Mouse (Mus musculus): ENCODE measurements at regions not wholly inside any gene's neighbourhood (a gene's known extent, or its start where the extent isn't known, plus 50 kb on each side); places are given as distances from the start of the nearest gene placed in this dataset.
"Not testable (repeated sequence)": the region's sequence is repeated elsewhere in the genome, so short reads cannot be mapped to it uniquely, and the experiment has no call there.

DNA sequence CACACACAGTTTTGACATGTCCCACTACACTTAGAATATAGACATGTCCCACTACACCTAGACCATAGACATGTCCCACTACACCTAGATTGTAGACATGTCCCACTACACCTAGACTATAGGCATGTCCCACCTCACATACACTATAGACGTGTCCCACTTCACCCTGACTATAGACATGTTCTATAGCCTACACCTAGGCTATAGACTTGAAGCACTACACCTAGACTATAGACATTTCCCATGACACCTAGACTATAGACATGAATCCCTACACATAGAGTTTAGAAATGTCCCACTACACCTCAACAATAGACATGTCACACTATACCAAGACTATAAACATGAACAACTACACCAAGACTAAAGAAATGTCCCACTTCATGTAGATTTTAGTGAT is 2580.9 kb downstream of the Gm37988 start:
- Histone ChIP-seq H3K4me3 (replicated peaks; ENCODE audit: extremely low read depth, low read depth, low read length) (no peak overlapping the region), H3K4me1 (ENCODE audit: control insufficient read depth, insufficient read depth, low read length) (no peaks in the 10 kb centered on the region)
- TF ChIP-seq CTCF (IDR thresholded peaks at IDR 0.05; ENCODE audit: insufficient read depth, low read length) (no peak), POLR2A (IDR thresholded peaks at IDR 0.05; ENCODE audit: borderline replicate concordance, extremely low read depth, low read depth, low read length) (no peak)
- 76% methylated on average over 1 of the region's 1 CpGs for WGBS
- DNase-seq = no peak

DNA sequence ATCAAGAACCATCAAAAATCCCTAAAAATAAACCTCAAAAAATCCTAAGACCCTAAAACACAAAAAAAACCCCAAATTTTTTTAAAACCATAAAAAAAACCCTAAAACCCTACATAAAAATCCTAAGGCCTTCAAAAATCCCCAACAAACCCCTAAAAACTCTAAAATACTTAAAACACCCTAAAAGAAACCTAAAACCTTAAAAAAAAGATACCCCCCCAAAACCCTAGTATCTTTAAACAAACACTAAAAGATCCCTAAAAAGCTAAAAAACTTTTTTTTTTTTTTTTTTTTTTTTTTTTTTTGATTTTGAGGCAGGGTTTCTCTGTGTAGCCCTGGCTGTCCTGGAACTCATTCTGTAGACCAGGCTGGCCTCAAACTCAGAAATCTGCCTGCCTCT is 2585.8 kb downstream of the Gm37988 start:
- TF ChIP-seq CTCF (IDR thresholded peaks at IDR 0.05; ENCODE audit: insufficient read depth, low read length) (no peak), POLR2A (IDR thresholded peaks at IDR 0.05; ENCODE audit: borderline replicate concordance, extremely low read depth, low read depth, low read length) (no peak)
- Histone ChIP-seq H3K4me3 (replicated peaks; ENCODE audit: extremely low read depth, low read depth, low read length) (no peak overlapping the region), H3K4me1 (ENCODE audit: control insufficient read depth, insufficient read depth, low read length) (no peaks in the 10 kb centered on the region)
- DNase-seq = no peak

DNA sequence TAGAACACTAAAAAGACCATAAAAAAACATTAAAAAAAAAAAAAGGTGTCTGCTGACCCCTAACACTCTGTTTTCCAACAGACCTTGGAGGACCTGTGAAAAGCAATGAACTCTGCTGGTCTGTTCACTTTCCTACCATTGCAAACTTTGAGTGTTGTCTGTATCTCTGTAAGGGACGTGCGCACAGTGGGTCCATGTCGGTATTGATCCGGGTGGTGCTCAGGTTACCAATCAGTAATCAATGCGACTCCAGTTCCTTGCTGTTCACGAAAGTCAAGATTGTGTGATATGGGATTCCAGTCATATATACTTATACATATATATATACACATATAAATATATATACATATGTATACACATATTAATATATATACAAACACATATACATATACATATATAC is 2586.5 kb downstream of the Gm37988 start:
- TF ChIP-seq POLR2A (IDR thresholded peaks at IDR 0.05; ENCODE audit: borderline replicate concordance, extremely low read depth, low read depth, low read length) = no peak
- no peak for TF ChIP-seq CTCF (IDR thresholded peaks at IDR 0.05; ENCODE audit: insufficient read depth, low read length)
- 97% methylated on average over 6 of the region's 6 CpGs for WGBS
- DNase-seq = no peak
- H3K4me1 ChIP-seq (ENCODE audit: control insufficient read depth, insufficient read depth, low read length) = no peaks in the 10 kb centered on the region
- no peak overlapping the region for H3K4me3 ChIP-seq (replicated peaks; ENCODE audit: extremely low read depth, low read depth, low read length)

DNA sequence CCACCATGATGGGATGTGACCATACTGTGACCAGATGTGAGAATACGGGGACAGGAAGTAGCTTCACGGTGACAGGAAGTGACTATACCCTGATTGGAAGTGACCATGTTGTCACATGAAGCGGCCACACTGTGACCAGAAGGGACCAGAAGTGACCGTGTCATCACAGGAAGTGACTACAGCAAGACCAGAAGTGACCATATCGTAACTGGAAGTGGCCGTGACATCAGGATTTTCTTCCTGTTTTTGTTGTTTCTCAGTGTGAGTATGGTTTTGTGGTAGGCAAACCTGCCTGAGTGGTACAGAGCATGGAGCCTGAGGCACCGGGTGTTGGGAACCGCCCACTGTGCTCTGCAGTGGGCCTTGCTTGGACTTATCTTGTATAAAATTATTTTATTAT is 2587.8 kb downstream of the Gm37988 start:
- DNase-seq = no peak
- no peak overlapping the region for H3K4me3 ChIP-seq (replicated peaks; ENCODE audit: extremely low read depth, low read depth, low read length)
- no peak for TF ChIP-seq POLR2A (IDR thresholded peaks at IDR 0.05; ENCODE audit: borderline replicate concordance, extremely low read depth, low read depth, low read length)
- no peak for TF ChIP-seq CTCF (IDR thresholded peaks at IDR 0.05; ENCODE audit: insufficient read depth, low read length)
- WGBS = 72% methylated on average over 8 of the region's 8 CpGs
- H3K4me1 ChIP-seq (ENCODE audit: control insufficient read depth, insufficient read depth, low read length) = no peaks in the 10 kb centered on the region

DNA sequence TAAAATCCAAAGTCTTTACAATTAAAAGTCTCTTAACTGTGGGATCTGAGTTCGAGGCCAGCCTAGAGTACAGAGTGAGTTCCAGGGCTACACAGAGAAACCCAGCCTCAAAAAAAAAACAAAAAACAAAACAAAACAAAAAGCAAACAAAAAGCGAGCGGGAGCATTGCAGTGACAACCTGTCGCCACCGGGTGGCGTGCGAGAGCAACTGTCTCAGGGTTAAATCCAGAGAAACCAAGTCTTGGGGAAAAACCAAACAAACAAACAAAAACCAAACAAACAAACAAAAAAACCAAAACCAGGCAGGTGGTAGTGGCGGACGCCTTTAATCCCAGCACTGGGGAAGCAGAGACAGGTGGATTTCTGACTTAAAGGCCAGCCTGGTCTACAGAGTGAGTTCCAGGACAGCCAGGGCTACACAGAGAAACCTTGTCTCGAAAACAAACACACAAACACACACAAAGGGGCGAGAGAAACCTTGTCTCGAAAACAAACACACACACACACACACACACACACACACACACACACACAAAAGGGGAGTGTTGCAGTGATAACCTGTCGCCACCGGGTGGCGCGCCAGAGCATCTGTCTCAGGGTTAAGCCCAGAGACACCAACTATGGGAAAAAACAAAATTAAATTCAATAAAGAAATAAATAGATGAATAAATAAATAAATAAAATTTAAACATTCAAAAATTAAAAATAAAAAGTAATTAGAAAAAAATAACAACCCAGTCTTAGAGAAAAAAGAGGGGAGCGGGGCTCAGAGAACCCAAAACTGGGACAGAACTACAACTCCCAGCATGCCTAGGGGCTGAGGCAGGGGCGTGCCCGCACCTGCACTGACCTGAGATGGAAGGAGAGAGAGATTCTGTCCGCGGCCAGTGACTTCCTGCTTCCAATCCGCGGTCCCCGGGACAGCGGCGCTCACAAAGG is 2589.4 kb downstream of the Gm37988 start:
- WGBS = 9% methylated on average over 26 of the region's 26 CpGs
- DNase-seq = no peak
- TF ChIP-seq CTCF (IDR thresholded peaks at IDR 0.05; ENCODE audit: insufficient read depth, low read length) (peak; percentile 72), POLR2A (IDR thresholded peaks at IDR 0.05; ENCODE audit: borderline replicate concordance, extremely low read depth, low read depth, low read length) (no peak)

DNA sequence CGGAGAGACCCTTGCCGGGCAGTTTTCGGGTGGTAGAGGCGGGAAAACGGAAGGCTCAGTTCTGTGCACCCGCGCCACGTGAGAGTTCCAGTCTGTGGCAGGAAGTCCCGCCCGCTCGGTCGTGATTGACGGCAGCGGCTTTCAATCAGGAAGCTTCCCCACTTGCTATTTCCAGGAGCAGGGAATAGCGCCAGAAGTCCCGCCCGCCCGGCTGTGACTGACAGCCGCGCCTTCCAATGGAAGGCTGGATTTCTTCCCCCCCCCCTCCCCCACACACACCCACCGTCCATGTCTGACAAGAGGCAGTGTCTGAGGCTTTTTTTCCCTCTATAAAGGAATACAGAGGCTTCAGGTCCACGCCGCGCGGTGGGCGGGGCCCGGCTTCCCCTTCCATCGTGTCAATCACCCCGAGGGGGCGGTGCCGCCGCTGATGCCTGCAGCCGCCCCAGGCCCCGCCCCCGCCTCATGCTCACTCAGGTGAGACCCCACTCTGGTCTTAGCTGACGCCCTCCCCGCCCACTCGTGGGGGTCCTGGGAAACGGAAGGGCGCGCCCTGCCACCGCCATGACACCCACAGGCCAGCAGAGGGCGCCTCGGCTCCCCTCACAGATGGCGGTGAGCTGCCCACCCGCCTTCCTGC is 2590.2 kb downstream of the Gm37988 start:
- peak overlapping the region; percentile 90 for H3K4me3 ChIP-seq (replicated peaks; ENCODE audit: extremely low read depth, low read depth, low read length)
- TF ChIP-seq CTCF (IDR thresholded peaks at IDR 0.05; ENCODE audit: insufficient read depth, low read length) = peak; percentile 36
- TF ChIP-seq POLR2A (IDR thresholded peaks at IDR 0.05; ENCODE audit: borderline replicate concordance, extremely low read depth, low read depth, low read length) = no peak
- no peaks in the 10 kb centered on the region for H3K4me1 ChIP-seq (ENCODE audit: control insufficient read depth, insufficient read depth, low read length)
- DNase-seq = peak; percentile 98
- WGBS = under 1% methylated on average over 46 of the region's 46 CpGs

More for the DNA sequence above, 2589.4 kb downstream of the Gm37988 start:
- H3K4me1 ChIP-seq (ENCODE audit: control insufficient read depth, insufficient read depth, low read length) = no peaks in the 10 kb centered on the region
- H3K4me3 ChIP-seq (replicated peaks; ENCODE audit: extremely low read depth, low read depth, low read length) = peak overlapping the region; percentile 90

DNA sequence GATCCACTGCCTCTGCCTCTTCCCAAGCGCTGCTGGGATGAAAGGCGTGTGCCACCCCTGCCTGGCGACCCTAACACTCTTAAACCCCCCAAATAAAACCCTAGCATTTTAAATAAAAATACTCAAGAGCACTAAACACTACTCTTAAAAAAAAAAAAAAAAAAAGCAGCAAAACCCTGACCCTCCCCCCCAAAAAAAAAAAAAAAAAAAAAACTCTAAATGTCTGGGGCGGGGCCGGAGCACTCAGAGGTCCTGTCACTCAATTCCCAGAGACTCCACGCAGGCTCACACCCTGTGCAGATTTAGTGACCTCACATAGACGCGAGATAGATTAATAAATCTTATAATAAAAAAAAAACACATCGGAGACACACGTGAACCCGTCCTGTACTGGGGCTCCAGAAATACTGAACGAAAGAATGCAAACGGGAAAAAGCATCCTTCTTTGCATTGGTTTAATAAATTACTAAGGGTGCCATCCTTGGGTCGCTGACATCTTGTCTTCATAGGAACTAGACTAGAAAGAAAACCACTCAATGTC is 2591.1 kb downstream of the Gm37988 start:
- Histone ChIP-seq H3K4me1 (ENCODE audit: control insufficient read depth, insufficient read depth, low read length) (no peaks in the 10 kb centered on the region), H3K4me3 (replicated peaks; ENCODE audit: extremely low read depth, low read depth, low read length) (peak overlapping the region; percentile 70)
- 47% methylated on average over 14 of the region's 14 CpGs for WGBS
- peak; percentile 4 for DNase-seq
- TF ChIP-seq POLR2A (IDR thresholded peaks at IDR 0.05; ENCODE audit: borderline replicate concordance, extremely low read depth, low read depth, low read length) (no peak), CTCF (IDR thresholded peaks at IDR 0.05; ENCODE audit: insufficient read depth, low read length) (no peak)

DNA sequence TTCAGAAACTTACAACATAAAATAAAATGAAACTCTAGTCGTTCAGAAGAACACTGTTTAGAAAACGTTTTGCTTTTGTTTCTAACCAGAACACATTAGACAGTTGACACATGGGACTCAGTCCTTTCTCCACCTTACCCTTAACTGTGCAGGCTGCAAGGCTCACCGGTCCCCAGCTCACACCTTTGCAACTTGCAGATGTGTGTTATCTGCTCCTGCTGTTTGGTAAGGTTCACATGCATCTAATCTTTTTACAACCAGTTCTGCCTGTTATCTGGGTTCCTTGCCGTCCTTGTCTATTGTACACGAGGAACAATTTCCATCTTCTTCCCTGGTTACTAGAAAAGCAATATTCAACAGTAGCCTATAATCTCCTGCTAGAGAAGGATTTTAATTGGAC is 2598.0 kb downstream of the Gm37988 start:
- 57% methylated on average over 5 of the region's 5 CpGs for WGBS
- not testable (repeated sequence) for H3K4me3 ChIP-seq (replicated peaks; ENCODE audit: extremely low read depth, low read depth, low read length); H3K4me1 ChIP-seq (ENCODE audit: control insufficient read depth, insufficient read depth, low read length); DNase-seq

DNA sequence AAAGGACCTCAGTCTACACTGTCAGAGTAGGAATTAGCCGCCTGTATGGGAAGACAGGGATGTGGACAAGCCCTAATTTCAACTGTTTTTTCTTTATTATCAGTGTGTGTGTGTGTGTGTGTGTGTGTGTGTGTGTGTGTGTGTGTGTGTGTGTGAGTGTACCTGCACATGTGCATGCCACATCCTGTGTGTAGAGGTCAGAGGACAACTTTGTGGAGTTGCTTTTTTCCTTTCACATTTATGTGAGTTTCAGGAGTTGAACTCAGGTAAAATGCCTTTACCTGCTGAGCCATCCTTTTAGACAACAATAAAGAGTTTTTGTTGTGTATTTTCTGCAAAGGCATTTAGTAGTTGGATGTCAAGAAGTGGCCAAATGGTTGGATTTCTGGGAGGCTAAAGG is 2606.8 kb downstream of the Gm37988 start:
- no peak overlapping the region for H3K4me3 ChIP-seq (replicated peaks; ENCODE audit: extremely low read depth, low read depth, low read length)
- DNase-seq = no peak
- no peaks in the 10 kb centered on the region for H3K4me1 ChIP-seq (ENCODE audit: control insufficient read depth, insufficient read depth, low read length)
- TF ChIP-seq CTCF (IDR thresholded peaks at IDR 0.05; ENCODE audit: insufficient read depth, low read length) = no peak
- TF ChIP-seq POLR2A (IDR thresholded peaks at IDR 0.05; ENCODE audit: borderline replicate concordance, extremely low read depth, low read depth, low read length) = no peak
- WGBS = 70% methylated on average over 1 of the region's 1 CpGs
